Mouse (Mus musculus) forebrain, embryonic 10.5 days (tissue): ENCODE results near the gene Slco1c1. TPM values are rescaled to one million over a fixed set of nuclear protein-coding genes. Genes with fewer than 3 reads are reported as not detected.

Source experiments
- DNase-seq: peaks from one replicate; pipeline ENCODE4 v3.0.0-alpha.2; 2017; ENCODE audit warnings: low spot score; ENCODE audit errors: extremely low spot score
- H3K27ac ChIP-seq: fragments of 300-500 bp; sonication (generic); 2 replicates; pipeline ENCODE4 v1.5.1; 2016; ENCODE audit warnings: mild to moderate bottlenecking
- H3K27me3 ChIP-seq: fragments of 300-500 bp; sonication (generic); 2 replicates; pipeline ENCODE4 v1.6.1; 2016; ENCODE audit warnings: mild to moderate bottlenecking; ENCODE audit not compliant: poor library complexity, severe bottlenecking
- H3K36me3 ChIP-seq: fragments of 300-500 bp; sonication (generic); replicated peaks from 2 replicates; pipeline ENCODE4 v1.6.1; 2016; ENCODE audit warnings: mild to moderate bottlenecking, moderate library complexity
- H3K4me1 ChIP-seq: fragments of 300-500 bp; sonication (generic); 2 replicates; pipeline ENCODE4 v1.6.1; 2016
- H3K4me3 ChIP-seq: fragments of 300-500 bp; sonication (generic); 2 replicates; pipeline ENCODE4 v1.5.1; 2016; ENCODE audit warnings: mild to moderate bottlenecking, moderate library complexity
- H3K9me3 ChIP-seq: fragments of 300-500 bp; sonication (generic); 2 replicates; pipeline ENCODE4 v1.6.1; 2016; ENCODE audit warnings: mild to moderate bottlenecking, moderate library complexity
- WGBS: fragments of 180-500 bp; shearing (Covaris S2); methylation state at CpG from one replicate; pipeline ENCODE4 v1.1.7; 2016; 5-methylcytosine and 5-hydroxymethylcytosine counted together
- polyA plus RNA-seq: library from polyadenylated mRNA; unstranded; fragments of >200 nt; fragmentation: Nextera tagmentation; extraction: Ambion mirVana; gene quantifications from 2 replicates; pipeline ENCODE4 v1.2.1, GENCODE M21; 2016

Slco1c1 gene
- polyA plus RNA-seq = 0.18 and 0.20 TPM in 2 replicates

DNA sequence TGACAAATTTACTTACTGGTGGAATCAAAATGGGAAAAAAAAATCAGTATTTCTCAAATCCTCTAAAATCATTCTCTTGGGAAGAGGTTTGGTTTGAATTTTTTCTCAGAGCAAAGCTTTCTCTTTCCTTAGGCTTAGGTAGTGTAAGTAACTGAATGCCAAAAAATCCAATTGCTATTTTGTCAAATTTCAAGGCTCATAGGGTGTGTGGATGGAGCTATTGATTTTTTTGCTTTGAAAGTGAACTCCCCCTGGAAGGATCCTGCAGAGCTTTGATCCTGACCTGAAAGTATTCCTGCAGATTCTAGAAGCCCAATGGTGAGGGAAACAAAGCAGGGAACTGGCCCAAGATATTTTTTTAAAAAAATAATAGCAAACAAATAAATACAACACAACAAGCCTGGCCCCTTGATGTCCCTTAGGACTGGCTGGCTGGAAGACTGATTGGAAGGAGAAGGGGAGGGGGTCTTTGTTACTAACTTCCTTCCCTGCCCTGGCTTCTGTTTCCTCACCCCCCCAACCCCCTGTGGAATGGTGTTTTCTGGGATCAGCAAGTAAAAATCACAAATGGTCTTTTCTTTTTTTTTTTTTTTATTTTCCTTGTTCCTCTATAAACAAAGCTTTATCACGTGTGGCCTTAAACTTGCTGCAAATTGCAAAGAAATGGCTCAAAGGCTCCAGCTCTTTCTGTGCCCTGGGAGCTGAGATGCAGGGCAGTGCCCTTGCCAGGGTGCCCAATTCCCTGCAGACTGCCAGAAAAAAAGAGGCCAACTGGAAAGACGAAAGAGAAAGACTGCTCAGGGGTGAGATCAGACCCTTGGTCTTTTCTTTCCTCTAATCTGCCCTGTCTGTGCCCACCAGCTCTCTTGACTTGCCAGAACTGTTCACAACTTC is at the start of gene Slco1c1:
TSS of gene Slco1c1 (plus strand) at position 622 of the 894 bp plus-strand sequence.
- Histone ChIP-seq H3K4me1 (peaks cover 7% of the 10 kb centered on the region), H3K27ac (no peak within 1 kb of the TSS), H3K9me3 (no peaks in the 10 kb centered on the region), H3K4me3 (no peak within 1 kb of the TSS), H3K36me3 (no peaks in the 10 kb centered on the region), H3K27me3 (no peaks in the 10 kb centered on the region)
- 69% methylated on average over 2 of the region's 2 CpGs for WGBS
- no peak for DNase-seq

DNA sequence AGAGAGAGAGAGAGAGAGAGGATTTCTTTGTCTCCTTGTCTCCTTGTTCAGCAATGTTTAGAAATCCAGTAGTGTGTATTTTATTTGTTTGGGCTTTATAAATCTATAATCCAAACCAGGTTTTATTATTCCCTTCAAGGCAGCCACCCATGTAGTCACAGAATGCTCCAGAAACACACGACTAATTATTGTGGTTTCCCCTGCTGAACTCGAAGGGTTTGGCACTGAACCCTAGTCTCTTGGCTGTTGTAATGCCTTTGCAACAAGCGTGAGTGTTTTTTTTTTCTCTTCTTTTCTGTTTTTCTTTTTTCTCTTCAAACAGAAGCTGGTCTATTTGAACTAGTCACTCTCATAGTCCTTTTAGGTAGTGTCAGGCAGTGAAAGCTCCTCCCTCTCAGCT is 49.5 kb upstream of the Slco1c1 start:
- 78% methylated on average over 3 of the region's 3 CpGs for WGBS
- no peak overlapping the region for H3K27ac ChIP-seq
- no peak overlapping the region for H3K4me3 ChIP-seq
- DNase-seq = no peak
- no peaks in the 10 kb centered on the region for H3K9me3 ChIP-seq
- no peaks in the 10 kb centered on the region for H3K4me1 ChIP-seq
- no peaks in the 10 kb centered on the region for H3K36me3 ChIP-seq
- H3K27me3 ChIP-seq = no peaks in the 10 kb centered on the region

DNA sequence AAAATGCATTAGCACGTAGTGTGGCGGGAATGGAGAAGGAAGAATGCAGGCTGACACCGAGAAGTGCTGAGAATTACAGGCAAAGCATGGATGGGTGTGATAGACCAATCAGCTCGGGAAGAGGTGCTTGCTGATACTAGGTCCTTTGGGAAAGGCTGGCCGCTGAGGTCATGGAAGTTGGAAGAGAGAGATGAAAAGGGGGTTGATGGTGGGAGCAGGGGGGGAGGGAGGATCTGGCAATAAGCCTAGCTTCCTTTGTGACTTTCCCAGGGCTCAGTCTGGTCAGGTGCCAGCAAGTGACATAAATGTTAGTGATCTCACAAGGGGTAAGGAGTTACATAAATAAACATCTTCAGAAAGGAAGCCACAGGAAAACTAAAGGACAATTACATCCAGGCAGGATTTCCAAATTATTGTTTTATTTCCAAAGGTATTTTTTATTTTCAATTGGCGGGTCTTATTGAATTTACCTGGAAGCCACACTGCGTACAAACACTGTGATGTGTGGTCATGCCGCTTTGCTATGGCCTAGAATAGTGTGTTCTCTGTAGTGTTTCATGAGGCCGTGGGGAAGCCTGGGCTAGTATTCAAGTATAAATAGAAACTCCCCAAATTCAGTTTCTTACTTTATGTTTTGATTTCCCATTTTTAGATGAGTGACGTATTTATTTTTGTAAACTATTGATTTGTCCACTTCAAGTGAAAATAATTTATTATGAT is 38.7 kb upstream of the Slco1c1 start:
- Histone ChIP-seq H3K4me3 (no peak overlapping the region), H3K36me3 (no peaks in the 10 kb centered on the region), H3K4me1 (peaks cover 4% of the 10 kb centered on the region; the same call in 1 of the 2 replicates), H3K27ac (no peak overlapping the region), H3K9me3 (no peaks in the 10 kb centered on the region), H3K27me3 (no peaks in the 10 kb centered on the region)
- DNase-seq = no peak
- WGBS = 81% methylated on average over 10 of the region's 10 CpGs

DNA sequence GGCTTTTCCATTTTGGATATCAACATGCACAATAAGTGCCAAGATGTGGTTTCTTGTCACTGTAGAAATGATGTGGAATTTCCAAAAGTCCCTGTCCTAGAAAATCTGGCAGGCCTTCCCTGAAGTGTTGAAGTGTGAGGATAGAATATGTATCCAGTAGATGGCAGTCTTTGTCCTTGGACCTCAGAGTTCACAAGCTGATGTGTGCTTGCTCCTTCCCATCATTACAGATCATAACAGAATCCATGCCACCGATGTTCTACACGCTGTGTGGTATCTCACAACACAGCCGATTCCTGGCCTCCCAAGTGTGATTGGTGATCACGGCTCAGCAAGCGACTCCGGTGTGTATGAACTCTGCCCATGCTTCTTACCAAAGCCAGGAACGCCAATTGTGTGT is 36.9 kb upstream of the Slco1c1 start:
- 74% methylated on average over 7 of the region's 7 CpGs for WGBS

DNA sequence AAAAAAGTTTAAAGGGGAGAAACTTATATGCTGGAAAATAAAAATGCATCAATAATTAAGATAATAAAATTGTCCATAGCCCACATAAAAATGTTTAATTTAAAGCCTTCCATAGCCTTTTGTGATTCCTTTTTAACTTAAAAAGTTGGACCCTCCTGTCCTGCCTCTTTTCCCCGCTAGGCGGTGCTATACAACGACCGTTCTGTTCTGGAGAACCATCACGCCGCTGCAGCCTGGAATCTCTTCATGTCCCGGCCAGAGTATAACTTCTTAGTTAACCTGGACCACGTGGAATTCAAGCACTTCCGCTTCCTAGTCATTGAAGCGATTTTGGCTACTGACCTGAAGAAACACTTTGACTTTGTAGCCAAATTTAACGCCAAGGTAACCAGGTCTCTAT is 35.5 kb upstream of the Slco1c1 start:
- peak; percentile 65 for DNase-seq
- H3K27ac ChIP-seq = no peak overlapping the region
- peaks cover 18% of the 10 kb centered on the region for H3K27me3 ChIP-seq
- 19% methylated on average over 11 of the region's 11 CpGs for WGBS
- H3K9me3 ChIP-seq = no peaks in the 10 kb centered on the region
- H3K36me3 ChIP-seq = no peaks in the 10 kb centered on the region
- H3K4me3 ChIP-seq = no peak overlapping the region
- peaks cover 4% of the 10 kb centered on the region; the same call in 1 of the 2 replicates for H3K4me1 ChIP-seq

More for the DNA sequence above, 36.9 kb upstream of the Slco1c1 start:
- no peaks in the 10 kb centered on the region for H3K9me3 ChIP-seq
- H3K27me3 ChIP-seq = peaks cover 6% of the 10 kb centered on the region; the same call in 1 of the 2 replicates
- peaks cover 4% of the 10 kb centered on the region; the same call in 1 of the 2 replicates for H3K4me1 ChIP-seq
- H3K36me3 ChIP-seq = no peaks in the 10 kb centered on the region
- no peak for DNase-seq
- H3K4me3 ChIP-seq = no peak overlapping the region
- H3K27ac ChIP-seq = no peak overlapping the region

DNA sequence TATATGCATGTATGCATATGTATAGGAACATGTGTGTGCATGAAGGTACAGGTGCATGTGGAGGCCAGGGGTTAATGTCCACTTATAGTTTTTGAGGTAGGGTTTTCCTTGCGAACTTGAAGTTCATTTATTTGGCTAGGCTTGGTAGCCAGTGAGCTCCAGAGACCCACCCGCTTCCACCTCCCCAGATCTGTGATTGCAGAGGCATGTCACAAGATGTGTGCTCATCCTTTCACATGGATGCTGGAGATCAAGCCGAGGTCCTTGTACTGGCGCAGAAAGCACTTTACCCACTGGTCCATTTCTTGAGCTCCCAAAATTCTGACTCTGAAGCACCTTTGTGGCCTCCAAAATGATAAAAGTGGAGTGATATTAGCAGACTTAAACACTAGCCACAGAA is 29.3 kb upstream of the Slco1c1 start:
- 69% methylated on average over 4 of the region's 4 CpGs for WGBS

DNA sequence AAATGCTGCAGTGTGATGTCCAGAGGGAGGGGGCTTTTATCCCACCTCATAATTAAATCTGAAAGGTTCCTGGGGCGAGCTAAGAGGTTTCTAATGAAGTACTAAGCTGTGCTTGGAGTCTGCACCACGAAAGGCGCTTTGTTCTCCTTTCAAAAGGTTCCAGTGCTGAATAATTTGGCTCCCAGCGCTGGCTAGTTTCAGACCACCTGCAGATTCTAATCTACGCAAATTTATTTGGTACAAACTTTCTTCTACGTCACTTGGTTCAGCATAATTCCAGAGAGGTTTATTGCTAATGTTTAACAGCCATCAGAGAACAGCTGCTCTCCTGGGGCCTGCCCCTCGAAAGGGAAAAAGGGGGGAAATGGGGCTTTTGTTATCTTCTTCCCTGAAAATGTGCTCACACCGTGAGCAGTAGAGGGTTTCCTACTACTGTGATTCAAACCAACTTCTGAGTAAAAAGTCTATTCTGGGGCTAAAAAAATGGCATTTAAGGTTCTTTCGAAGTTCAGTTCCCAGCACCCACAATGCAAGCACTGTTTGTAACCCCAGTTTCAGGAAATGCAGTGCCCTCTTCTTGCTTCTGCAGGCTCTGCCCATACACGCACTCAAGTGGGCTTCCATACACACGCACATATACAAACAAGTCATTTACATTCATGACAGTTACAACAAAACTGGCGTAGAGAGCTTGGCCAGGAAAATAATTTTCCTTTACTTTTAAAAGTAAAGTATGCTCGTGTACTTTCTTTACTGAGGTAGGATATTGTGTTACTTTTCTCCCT is 28.3 kb upstream of the Slco1c1 start:
- Histone ChIP-seq H3K9me3 (no peaks in the 10 kb centered on the region), H3K36me3 (no peaks in the 10 kb centered on the region), H3K4me3 (no peak overlapping the region), H3K27me3 (peaks cover 35% of the 10 kb centered on the region), H3K4me1 (peaks cover 34% of the 10 kb centered on the region), H3K27ac (peak overlapping the region; percentile 78)
- DNase-seq = peak; percentile 71
- WGBS = 12% methylated on average over 13 of the region's 13 CpGs

More for the DNA sequence above, 29.3 kb upstream of the Slco1c1 start:
- no peaks in the 10 kb centered on the region for H3K9me3 ChIP-seq
- peaks cover 34% of the 10 kb centered on the region for H3K4me1 ChIP-seq
- H3K27ac ChIP-seq = peak overlapping the region; percentile 78
- no peak for DNase-seq
- peaks cover 35% of the 10 kb centered on the region for H3K27me3 ChIP-seq
- no peaks in the 10 kb centered on the region for H3K36me3 ChIP-seq
- H3K4me3 ChIP-seq = no peak overlapping the region

DNA sequence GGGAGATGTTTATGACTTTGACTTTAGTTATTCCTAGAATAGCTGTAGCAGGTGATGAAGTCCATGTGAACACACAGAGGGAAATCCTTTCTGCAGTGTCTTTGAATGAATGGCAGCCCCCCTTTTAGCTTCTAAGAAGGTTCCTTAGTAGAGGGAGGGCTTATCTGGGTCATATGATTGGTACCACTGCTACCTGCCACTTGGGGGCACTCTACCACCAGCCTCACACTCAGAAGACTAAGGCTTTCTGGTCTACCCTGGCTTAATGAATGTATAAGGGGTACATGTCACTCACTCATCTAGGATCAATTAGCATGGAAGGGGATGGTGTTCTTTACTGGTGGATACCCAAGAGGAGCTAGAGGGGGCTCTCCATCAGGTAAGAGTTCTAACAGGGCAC is 24.7 kb upstream of the Slco1c1 start:
- Histone ChIP-seq H3K4me1 (peaks cover 26% of the 10 kb centered on the region), H3K27ac (no peak overlapping the region), H3K4me3 (no peak overlapping the region), H3K27me3 (peaks cover 11% of the 10 kb centered on the region; the same call in 1 of the 2 replicates), H3K9me3 (no peaks in the 10 kb centered on the region), H3K36me3 (no peaks in the 10 kb centered on the region)
- DNase-seq = no peak

DNA sequence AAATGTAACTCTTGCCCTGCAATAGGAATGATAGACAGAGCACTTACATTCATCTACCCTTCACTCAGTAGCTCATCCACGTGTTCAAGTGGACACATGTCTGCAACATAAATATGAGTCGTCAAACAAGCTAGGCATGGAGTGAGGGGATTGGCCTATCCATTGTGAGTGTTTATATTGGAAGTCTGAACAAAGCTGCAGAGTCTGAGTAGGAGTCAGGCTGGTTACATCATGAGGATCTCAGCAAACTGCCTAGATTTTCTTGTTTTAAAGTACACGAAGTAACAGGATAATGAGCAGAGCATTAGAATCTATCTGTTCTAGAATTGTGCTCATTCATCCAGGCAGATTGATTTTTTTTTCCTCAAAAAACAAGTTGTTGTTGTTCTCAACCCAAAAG is 23.0 kb upstream of the Slco1c1 start:
- 93% methylated on average over 3 of the region's 3 CpGs for WGBS
- no peaks in the 10 kb centered on the region for H3K9me3 ChIP-seq
- H3K27ac ChIP-seq = no peak overlapping the region
- H3K4me1 ChIP-seq = peaks cover 9% of the 10 kb centered on the region
- no peaks in the 10 kb centered on the region for H3K36me3 ChIP-seq
- peaks cover 11% of the 10 kb centered on the region; the same call in 1 of the 2 replicates for H3K27me3 ChIP-seq
- DNase-seq = no peak
- H3K4me3 ChIP-seq = no peak overlapping the region

DNA sequence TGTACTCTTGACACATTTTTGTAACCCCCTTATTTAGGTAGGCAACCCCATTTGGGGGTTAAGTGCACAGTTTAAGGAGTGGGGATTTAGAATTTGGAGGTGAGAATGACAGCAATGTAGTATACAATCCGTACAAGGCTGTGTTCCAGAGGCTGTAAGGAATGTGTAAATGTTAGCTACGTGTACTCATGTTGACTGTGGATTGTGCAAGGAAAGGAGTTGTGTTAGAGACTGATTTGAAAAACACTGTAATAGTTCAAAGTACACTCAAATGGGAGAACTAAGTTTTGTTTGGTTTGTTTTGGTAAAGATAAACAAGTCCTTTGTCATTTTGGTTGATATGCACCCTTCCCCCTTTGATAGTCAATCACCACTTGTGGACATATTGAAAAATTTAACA is 1.6 kb upstream of the Slco1c1 start:
- DNase-seq = no peak
- Histone ChIP-seq H3K4me3 (no peak overlapping the region), H3K27ac (no peak overlapping the region), H3K9me3 (no peaks in the 10 kb centered on the region), H3K36me3 (no peaks in the 10 kb centered on the region), H3K27me3 (no peaks in the 10 kb centered on the region), H3K4me1 (peaks cover 7% of the 10 kb centered on the region)
- 91% methylated on average over 2 of the region's 2 CpGs for WGBS

DNA sequence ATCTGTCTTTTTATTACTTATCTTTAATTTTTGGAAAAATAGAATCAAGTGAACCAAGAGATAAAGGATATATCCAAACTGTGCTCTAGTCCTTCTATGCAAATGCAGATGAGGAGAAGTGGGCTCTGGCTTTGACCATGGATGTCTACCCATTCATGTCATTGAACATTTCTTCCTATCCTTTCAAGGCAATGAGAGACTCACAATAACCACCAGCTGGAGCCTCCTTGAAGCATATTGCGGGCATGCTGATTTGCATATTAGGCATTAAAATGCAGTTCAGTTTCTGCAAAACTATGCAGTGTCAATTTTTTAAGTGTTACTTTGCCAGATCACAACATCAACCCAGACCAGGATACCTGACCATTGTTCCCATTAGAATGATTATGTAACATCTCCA is 1.6 kb downstream of the Slco1c1 start:
- WGBS = 95% methylated on average over 1 of the region's 1 CpGs
- Histone ChIP-seq H3K27me3 (no peaks in the 10 kb centered on the region), H3K4me1 (peaks cover 7% of the 10 kb centered on the region), H3K36me3 (no peaks in the 10 kb centered on the region), H3K4me3 (no peak overlapping the region), H3K9me3 (no peaks in the 10 kb centered on the region), H3K27ac (no peak overlapping the region)
- no peak for DNase-seq

DNA sequence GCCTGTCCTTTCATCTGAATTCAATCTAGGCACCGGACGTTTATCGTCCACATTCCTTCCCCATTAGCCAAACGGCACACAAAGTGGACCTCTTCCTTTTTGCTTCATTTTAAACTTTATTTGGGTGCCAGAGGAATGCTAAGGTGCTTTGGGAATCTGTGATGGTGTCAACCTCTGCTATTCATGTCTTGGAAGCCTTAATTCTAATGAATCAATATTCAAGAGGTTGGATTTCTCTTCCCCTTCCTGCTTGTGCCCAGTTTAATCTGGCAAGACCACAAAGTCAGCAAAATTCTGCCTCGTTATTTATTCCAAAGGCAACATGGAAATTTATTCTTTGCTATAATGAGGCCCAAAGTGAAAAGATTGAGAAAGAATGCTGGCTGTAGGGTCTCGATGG is 6.7 kb downstream of the Slco1c1 start:
- H3K4me3 ChIP-seq = no peak overlapping the region
- 77% methylated on average over 6 of the region's 6 CpGs for WGBS

More for the DNA sequence above, 6.7 kb downstream of the Slco1c1 start:
- Histone ChIP-seq H3K4me1 (no peaks in the 10 kb centered on the region), H3K9me3 (no peaks in the 10 kb centered on the region), H3K36me3 (no peaks in the 10 kb centered on the region), H3K27me3 (no peaks in the 10 kb centered on the region), H3K27ac (no peak overlapping the region)
- no peak for DNase-seq
